Mouse (Mus musculus): ENCODE results near the gene Matk. TPM values are rescaled to one million over a fixed set of nuclear protein-coding genes. Genes with fewer than 3 reads are reported as not detected.
"Not testable (repeated sequence)": the region's sequence is repeated elsewhere in the genome, so short reads cannot be mapped to it uniquely, and the experiment has no call there.

Gene Matk
- polyA plus RNA-seq (2012; ENCODE audit: insufficient read depth, insufficient read length, low replicate concordance, missing spikeins): not detected in 2 replicates

DNA sequence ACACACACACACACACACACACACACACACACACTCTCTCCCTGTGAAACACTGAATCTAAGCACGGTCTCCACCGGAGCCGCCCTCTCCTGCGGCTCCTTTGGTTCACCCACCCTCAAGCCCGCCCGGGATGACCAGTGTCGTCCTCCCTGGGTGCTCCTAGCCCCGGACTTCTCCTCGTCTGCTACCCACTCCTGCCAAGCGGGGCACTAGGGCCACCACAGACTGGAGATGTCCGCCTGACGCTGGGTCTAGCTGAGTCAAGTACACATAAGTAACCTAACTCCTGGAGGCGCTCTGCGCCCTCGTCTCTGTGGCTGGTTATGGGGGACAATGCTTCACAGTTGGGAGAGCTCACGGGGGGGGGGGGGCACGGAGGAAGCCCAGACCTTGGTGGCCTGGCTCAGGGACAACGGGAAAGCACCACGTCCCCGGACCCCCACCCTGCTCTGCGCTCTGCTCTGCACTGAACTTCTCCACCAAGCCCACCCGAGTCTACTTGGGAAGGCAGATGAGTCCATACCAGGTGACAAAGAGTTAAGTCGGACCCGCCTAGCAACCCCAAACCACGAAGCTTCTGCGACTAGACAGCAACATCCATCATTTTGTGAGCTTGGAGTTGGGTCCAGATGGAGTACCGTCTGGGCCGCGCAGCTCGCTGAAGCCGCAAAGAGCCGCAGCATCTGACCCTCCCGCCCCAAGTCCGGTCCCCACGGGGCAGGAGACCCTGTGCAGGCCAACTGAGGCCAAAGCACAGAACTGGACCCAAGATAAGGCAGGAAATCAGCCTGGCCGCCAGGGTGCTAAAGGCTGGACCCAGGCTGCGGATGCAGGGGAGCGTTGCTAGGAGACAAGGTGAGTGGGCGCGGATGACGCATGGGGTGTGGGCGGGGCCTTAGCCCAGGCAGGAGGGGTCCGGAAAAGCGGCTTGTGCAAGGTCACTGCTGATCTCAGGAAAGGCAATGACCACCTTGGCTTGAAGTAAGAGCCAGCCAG is at the start of gene Matk:
TSS of gene Matk (plus strand) at position 512 of the 996 bp plus-strand sequence.
- peak within 1 kb of the TSS; percentile 94 for H3K27ac ChIP-seq (ENCODE audit: insufficient read depth, low read depth, low read length)
- peaks cover 37% of the 10 kb centered on the region for H3K4me1 ChIP-seq (ENCODE audit: control insufficient read depth, insufficient read depth, low read length)
- WGBS: 2% methylated on average over 42 of the region's 44 CpGs
- no peak for TF ChIP-seq CTCF (IDR thresholded peaks at IDR 0.05; ENCODE audit: insufficient read depth, low read depth, low read length)
- TF ChIP-seq POLR2A (IDR thresholded peaks at IDR 0.05; ENCODE audit: insufficient read depth, low read depth, low read length): peak; percentile 69
- peak within 1 kb of the TSS; percentile 53 for H3K4me3 ChIP-seq (ENCODE audit: insufficient read depth, low read depth, low read length)

- H3K4me3 ChIP-seq (ENCODE audit: insufficient read depth, low read depth, low read length): no peak overlapping the region
- TF ChIP-seq CTCF (IDR thresholded peaks at IDR 0.05; ENCODE audit: insufficient read depth, low read depth, low read length): no peak
- no peak for TF ChIP-seq POLR2A (IDR thresholded peaks at IDR 0.05; ENCODE audit: insufficient read depth, low read depth, low read length)
- no peak overlapping the region for H3K27ac ChIP-seq (ENCODE audit: insufficient read depth, low read depth, low read length)
- no peaks in the 10 kb centered on the region for H3K4me1 ChIP-seq (ENCODE audit: control insufficient read depth, insufficient read depth, low read length)
- 59% methylated on average over 8 of the region's 8 CpGs for WGBS
These were observed 49.6 kb upstream of the Matk start for GRCm38 (mm10) chr10:81202978-81203720.

DNA sequence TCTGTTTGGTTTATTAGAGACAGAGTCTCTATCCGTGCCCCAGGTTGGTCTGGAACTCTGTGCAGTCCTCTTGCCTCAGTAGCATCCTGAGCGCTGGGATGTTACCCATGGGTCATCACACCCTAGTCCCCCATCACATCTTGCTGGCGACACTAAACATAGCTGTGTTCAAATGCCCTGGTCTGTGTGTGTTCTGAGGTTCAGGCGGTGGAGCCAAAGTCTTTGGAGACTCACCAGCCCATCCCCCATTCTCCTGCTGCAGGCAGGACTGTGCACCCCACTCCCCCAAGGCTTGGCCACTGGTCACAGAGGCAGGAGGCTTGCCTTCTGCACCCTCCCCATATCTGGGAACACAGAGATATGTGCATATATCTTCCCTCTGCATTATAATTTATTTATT is 48.6 kb upstream of the Matk start:
- H3K4me3 ChIP-seq (ENCODE audit: insufficient read depth, low read depth, low read length): no peak overlapping the region
- TF ChIP-seq POLR2A (IDR thresholded peaks at IDR 0.05; ENCODE audit: insufficient read depth, low read depth, low read length) (no peak), CTCF (IDR thresholded peaks at IDR 0.05; ENCODE audit: insufficient read depth, low read depth, low read length) (no peak)
- no peaks in the 10 kb centered on the region for H3K4me1 ChIP-seq (ENCODE audit: control insufficient read depth, insufficient read depth, low read length)
- H3K27ac ChIP-seq (ENCODE audit: insufficient read depth, low read depth, low read length): no peak overlapping the region
- 57% methylated on average over 4 of the region's 4 CpGs for WGBS

- TF ChIP-seq CTCF (IDR thresholded peaks at IDR 0.05; ENCODE audit: insufficient read depth, low read depth, low read length) (no peak), POLR2A (IDR thresholded peaks at IDR 0.05; ENCODE audit: insufficient read depth, low read depth, low read length) (no peak)
- WGBS: 96% methylated on average over 5 of the region's 5 CpGs
- Histone ChIP-seq H3K27ac (ENCODE audit: insufficient read depth, low read depth, low read length) (no peak overlapping the region), H3K4me3 (ENCODE audit: insufficient read depth, low read depth, low read length) (no peak overlapping the region), H3K4me1 (ENCODE audit: control insufficient read depth, insufficient read depth, low read length) (no peaks in the 10 kb centered on the region)
These were observed 42.6 kb upstream of the Matk start for GRCm38 (mm10) chr10:81210154-81210553.

DNA sequence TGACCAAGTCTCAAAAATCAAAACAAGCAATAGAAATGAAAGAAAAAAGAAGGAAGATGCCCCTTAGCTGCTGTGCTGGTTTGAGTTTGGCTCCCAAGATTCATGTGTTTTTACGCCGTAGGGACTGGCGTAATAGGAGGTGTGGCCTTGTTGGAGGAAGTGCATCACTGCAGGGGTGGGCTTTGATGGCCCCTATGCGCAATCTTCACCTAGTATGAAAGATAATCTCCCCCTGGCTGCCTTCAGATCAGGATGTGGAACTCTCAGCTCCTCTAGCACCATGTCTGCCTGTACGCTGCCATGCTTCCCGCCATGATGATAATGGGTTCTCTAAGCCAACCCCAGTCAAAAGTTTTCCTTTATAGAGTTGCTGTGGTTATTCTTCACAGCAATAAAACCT is 36.5 kb upstream of the Matk start:
- 88% methylated on average over 6 of the region's 6 CpGs for WGBS
- no peak overlapping the region for H3K27ac ChIP-seq (ENCODE audit: insufficient read depth, low read depth, low read length)
- TF ChIP-seq CTCF (IDR thresholded peaks at IDR 0.05; ENCODE audit: insufficient read depth, low read depth, low read length) (no peak), POLR2A (IDR thresholded peaks at IDR 0.05; ENCODE audit: insufficient read depth, low read depth, low read length) (no peak)

GRCm38 (mm10) chr10:81216810-81217209 is 35.9 kb upstream of the Matk start:
- no peak for TF ChIP-seq CTCF (IDR thresholded peaks at IDR 0.05; ENCODE audit: insufficient read depth, low read depth, low read length)
- no peak for TF ChIP-seq POLR2A (IDR thresholded peaks at IDR 0.05; ENCODE audit: insufficient read depth, low read depth, low read length)
- Histone ChIP-seq H3K4me3 (ENCODE audit: insufficient read depth, low read depth, low read length) (no peak overlapping the region), H3K4me1 (ENCODE audit: control insufficient read depth, insufficient read depth, low read length) (peaks cover 5% of the 10 kb centered on the region), H3K27ac (ENCODE audit: insufficient read depth, low read depth, low read length) (no peak overlapping the region)
- 84% methylated on average over 6 of the region's 6 CpGs for WGBS

More for the DNA sequence above, 36.5 kb upstream of the Matk start:
- H3K4me3 ChIP-seq (ENCODE audit: insufficient read depth, low read depth, low read length): no peak overlapping the region
- H3K4me1 ChIP-seq (ENCODE audit: control insufficient read depth, insufficient read depth, low read length): peaks cover 2% of the 10 kb centered on the region; the same call in 1 of the 2 replicates

DNA sequence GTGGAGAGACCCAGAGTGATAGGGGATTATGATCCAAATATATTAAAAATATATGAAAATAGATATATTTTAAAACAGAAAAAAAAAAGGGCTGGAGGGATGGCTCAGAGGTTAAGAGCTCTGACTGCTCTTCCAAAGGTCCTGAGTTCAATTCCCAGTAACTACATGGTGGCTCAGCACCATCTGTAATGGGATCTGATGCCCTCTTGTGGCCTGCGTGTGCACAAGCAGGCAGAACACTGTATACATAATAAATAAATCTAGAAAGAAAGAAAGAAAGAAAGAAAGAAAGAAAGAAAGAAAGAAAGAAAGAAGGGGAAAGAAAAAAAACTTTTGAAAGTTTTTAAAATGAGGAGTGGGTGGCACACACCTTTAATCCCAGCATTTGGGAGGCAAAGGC is 35.5 kb upstream of the Matk start:
- 17% methylated on average over 1 of the region's 1 CpGs for WGBS
- H3K4me1 ChIP-seq (ENCODE audit: control insufficient read depth, insufficient read depth, low read length); H3K4me3 ChIP-seq (ENCODE audit: insufficient read depth, low read depth, low read length); H3K27ac ChIP-seq (ENCODE audit: insufficient read depth, low read depth, low read length): not testable (repeated sequence)

DNA sequence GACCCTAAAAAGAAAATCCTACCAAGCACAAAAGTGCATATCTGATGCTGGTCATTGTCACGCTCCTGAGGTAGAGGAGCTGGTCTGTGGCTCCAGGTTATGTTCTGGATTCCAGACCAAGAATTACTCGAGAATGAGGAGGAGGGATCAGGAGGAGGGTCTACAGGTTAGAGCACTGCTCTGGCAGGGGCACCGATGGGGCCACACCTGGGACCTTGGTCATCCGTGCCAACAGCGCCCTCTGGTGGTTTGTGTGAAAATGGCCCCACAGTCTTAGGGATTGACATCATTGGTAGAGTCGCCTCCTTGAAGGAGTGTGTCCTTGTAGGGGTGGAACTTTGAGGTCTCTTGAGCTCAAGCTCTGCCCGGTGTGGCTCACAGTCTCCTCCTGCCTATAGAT is 34.8 kb upstream of the Matk start:
- TF ChIP-seq POLR2A (IDR thresholded peaks at IDR 0.05; ENCODE audit: insufficient read depth, low read depth, low read length) (no peak), CTCF (IDR thresholded peaks at IDR 0.05; ENCODE audit: insufficient read depth, low read depth, low read length) (peak; percentile 79)
- WGBS: 25% methylated on average over 7 of the region's 7 CpGs

More for the DNA sequence above, 34.8 kb upstream of the Matk start:
- no peak overlapping the region for H3K4me3 ChIP-seq (ENCODE audit: insufficient read depth, low read depth, low read length)
- no peak overlapping the region for H3K27ac ChIP-seq (ENCODE audit: insufficient read depth, low read depth, low read length)
- peaks cover 8% of the 10 kb centered on the region for H3K4me1 ChIP-seq (ENCODE audit: control insufficient read depth, insufficient read depth, low read length)
